Mouse (Mus musculus): Measurements from ENCODE around the gene Tgfbr3. TPM values are rescaled to one million over a fixed set of nuclear protein-coding genes. Genes with fewer than 3 reads are reported as not detected.

The Tgfbr3 gene
- polyA plus RNA-seq (2014; fragmentation: Nextera tagmentation; extraction: Ambion mirVana) = 23.8 and 23.9 TPM in 2 replicates

DNA sequence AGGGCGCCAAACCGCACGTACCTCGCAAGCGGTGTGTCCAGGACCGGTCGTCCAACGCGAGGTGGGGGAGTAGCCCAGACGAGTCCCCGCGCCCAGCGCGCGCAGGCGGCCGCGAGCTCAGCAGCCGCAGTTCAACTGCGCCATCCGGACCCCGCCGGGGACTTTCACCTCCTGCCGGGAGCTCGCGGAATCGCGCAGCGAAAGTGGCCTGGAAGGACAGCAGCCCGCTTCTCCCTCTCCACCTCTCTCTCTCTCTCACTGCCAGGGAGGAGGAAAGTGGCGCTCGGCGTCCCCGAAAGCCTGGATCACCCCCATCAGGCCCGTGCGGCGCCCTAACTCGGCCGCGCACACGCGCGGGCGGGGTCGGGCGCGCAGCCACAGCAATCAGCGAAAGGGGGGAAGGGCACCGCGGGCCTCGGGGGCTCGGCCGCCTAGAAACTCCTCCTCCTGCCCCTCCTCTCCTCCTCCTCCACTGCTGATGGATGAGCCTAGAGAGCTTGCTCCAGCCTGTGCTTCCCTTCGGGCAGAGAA lies at the start of gene Tgfbr3:
Gene Tgfbr3, minus strand, starts transcription at position 396 of the 531 bp plus-strand sequence.
- Histone ChIP-seq H3K27me3 (ENCODE audit: insufficient read depth, low read length) (no peaks in the 10 kb centered on the region), H3K4me2 (peak within 1 kb of the TSS; percentile 76), H3K4me1 (ENCODE audit: insufficient read depth) (no peaks in the 10 kb centered on the region), H3K36me3 (ENCODE audit: insufficient read depth) (no peaks in the 10 kb centered on the region), H3K9ac (peak within 1 kb of the TSS; percentile 82), H3K27ac (ENCODE audit: low read depth) (peak within 1 kb of the TSS; percentile 93), H3K4me3 (ENCODE audit: low read depth, low read length) (peak within 1 kb of the TSS; percentile 86), H3K9me3 (ENCODE audit: low read depth, low read length) (no peaks in the 10 kb centered on the region)
- WGBS = under 1% methylated on average over 51 of the region's 54 CpGs
- peak; percentile 59 for TF ChIP-seq CTCF (IDR thresholded peaks at IDR 0.05; ENCODE audit: low read depth)
- ATAC-seq (ENCODE audit: insufficient read depth) = peak; percentile 95
- peak; percentile 95 for DNase-seq

DNA sequence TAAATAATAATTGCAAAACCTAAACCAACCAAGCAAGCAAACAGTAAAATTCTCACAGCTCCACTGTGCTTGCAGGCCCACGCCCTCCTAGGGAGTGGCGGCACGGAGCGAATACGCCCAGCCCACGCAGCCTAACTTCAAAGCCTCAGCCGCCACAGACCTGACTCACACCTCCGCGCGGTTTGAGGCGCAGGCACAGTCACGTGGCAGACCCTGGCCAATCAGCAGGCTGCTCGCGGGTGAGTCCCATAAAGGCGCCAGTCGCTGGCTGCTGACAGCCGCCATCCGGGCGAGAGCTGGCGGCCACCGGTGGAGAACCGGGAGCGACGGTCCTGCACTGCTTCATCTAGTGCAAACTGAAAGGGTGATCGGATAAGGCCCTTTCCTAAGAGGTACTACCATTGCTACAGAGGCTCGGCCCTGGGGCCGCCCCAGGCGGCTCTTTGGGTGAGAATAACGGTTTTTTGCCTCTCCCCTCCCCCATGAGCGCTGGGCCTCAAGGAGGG lies 41.5 kb upstream of the Tgfbr3 start, which contains the start of gene Brdt:
Gene Brdt, plus strand, starts transcription at position 244 of the 506 bp plus-strand sequence.
- H3K27ac ChIP-seq (ENCODE audit: low read depth) = no peak within 1 kb of the TSS
- no peaks in the 10 kb centered on the region for H3K36me3 ChIP-seq (ENCODE audit: insufficient read depth)
- no peak within 1 kb of the TSS for H3K4me2 ChIP-seq
- TF ChIP-seq CTCF (IDR thresholded peaks at IDR 0.05; ENCODE audit: low read depth) = no peak
- no peaks in the 10 kb centered on the region for H3K27me3 ChIP-seq (ENCODE audit: insufficient read depth, low read length)
- H3K9ac ChIP-seq = no peak within 1 kb of the TSS
- ATAC-seq (ENCODE audit: insufficient read depth) (no peak), DNase-seq (no peak)
- no peak within 1 kb of the TSS for H3K4me3 ChIP-seq (ENCODE audit: low read depth, low read length)
- no peaks in the 10 kb centered on the region for H3K9me3 ChIP-seq (ENCODE audit: low read depth, low read length)
- no peaks in the 10 kb centered on the region for H3K4me1 ChIP-seq (ENCODE audit: insufficient read depth)
- 89% methylated on average over 30 of the region's 30 CpGs for WGBS

DNA sequence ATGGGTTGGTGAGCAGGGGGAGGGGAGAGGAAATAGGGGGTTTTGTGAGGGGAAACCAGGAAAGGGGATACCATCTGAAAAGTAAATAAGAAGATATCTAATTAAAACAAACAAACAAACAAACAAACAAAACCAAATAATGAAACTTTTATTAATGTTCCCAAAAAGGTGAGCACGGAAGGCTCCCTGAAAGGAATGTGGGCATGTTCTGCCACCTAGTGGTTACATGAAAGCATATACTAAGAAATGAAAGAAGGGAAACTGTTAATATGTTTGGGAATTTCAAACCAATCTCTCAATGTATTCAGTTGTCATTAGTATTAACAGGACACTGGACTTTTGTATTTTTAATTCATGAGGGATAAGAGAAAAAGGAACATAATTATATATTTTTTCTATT lies 31.3 kb upstream of the Tgfbr3 start:
- H3K4me2 ChIP-seq = no peak overlapping the region

GRCm38 (mm10) chr5:107317141-107317540 lies 27.7 kb upstream of the Tgfbr3 start:
- Histone ChIP-seq H3K4me3 (ENCODE audit: low read depth, low read length) (no peak overlapping the region), H3K27ac (ENCODE audit: low read depth) (no peak overlapping the region), H3K27me3 (ENCODE audit: insufficient read depth, low read length) (no peaks in the 10 kb centered on the region), H3K9ac (no peak overlapping the region), H3K36me3 (ENCODE audit: insufficient read depth) (no peaks in the 10 kb centered on the region), H3K4me2 (no peak overlapping the region), H3K9me3 (ENCODE audit: low read depth, low read length) (no peaks in the 10 kb centered on the region), H3K4me1 (ENCODE audit: insufficient read depth) (no peaks in the 10 kb centered on the region)
- no peak for TF ChIP-seq CTCF (IDR thresholded peaks at IDR 0.05; ENCODE audit: low read depth)
- 89% methylated on average over 7 of the region's 7 CpGs for WGBS
- ATAC-seq (ENCODE audit: insufficient read depth) (no peak), DNase-seq (no peak)

More for the DNA sequence above, 31.3 kb upstream of the Tgfbr3 start:
- DNase-seq (peak; percentile 79), ATAC-seq (ENCODE audit: insufficient read depth) (no peak)
- no peaks in the 10 kb centered on the region for H3K36me3 ChIP-seq (ENCODE audit: insufficient read depth)
- peak; percentile 85 for TF ChIP-seq CTCF (IDR thresholded peaks at IDR 0.05; ENCODE audit: low read depth)
- whole genome bisulfite sequencing = 5% methylated on average over 1 of the region's 1 CpGs
- no peak overlapping the region for H3K27ac ChIP-seq (ENCODE audit: low read depth)
- no peaks in the 10 kb centered on the region for H3K27me3 ChIP-seq (ENCODE audit: insufficient read depth, low read length)
- no peak overlapping the region for H3K9ac ChIP-seq
- H3K4me1 ChIP-seq (ENCODE audit: insufficient read depth) = no peaks in the 10 kb centered on the region
- H3K9me3 ChIP-seq (ENCODE audit: low read depth, low read length) = 0 out of 2 replicates have a peak, but pooled peaks cover 2% of the 10 kb centered on the region
- no peak overlapping the region for H3K4me3 ChIP-seq (ENCODE audit: low read depth, low read length)

- DNase-seq (no peak), ATAC-seq (ENCODE audit: insufficient read depth) (no peak)
- no peak for TF ChIP-seq CTCF (IDR thresholded peaks at IDR 0.05; ENCODE audit: low read depth)
- Histone ChIP-seq H3K4me3 (ENCODE audit: low read depth, low read length) (no peak overlapping the region), H3K4me2 (no peak overlapping the region), H3K36me3 (ENCODE audit: insufficient read depth) (no peaks in the 10 kb centered on the region), H3K9me3 (ENCODE audit: low read depth, low read length) (no peaks in the 10 kb centered on the region), H3K9ac (no peak overlapping the region), H3K4me1 (ENCODE audit: insufficient read depth) (peaks cover 2% of the 10 kb centered on the region; the same call in 1 of the 2 replicates), H3K27me3 (ENCODE audit: insufficient read depth, low read length) (no peaks in the 10 kb centered on the region), H3K27ac (ENCODE audit: low read depth) (no peak overlapping the region)
- WGBS = 68% methylated on average over 4 of the region's 4 CpGs
Measured at GRCm38 (mm10) chr5:107307432-107307831, 18.0 kb upstream of the Tgfbr3 start.

- WGBS = 49% methylated on average over 13 of the region's 13 CpGs
- TF ChIP-seq CTCF (IDR thresholded peaks at IDR 0.05; ENCODE audit: low read depth) = no peak
- ATAC-seq (ENCODE audit: insufficient read depth) = no peak
Measured at GRCm38 (mm10) chr5:107304117-107304825, 14.8 kb upstream of the Tgfbr3 start.

DNA sequence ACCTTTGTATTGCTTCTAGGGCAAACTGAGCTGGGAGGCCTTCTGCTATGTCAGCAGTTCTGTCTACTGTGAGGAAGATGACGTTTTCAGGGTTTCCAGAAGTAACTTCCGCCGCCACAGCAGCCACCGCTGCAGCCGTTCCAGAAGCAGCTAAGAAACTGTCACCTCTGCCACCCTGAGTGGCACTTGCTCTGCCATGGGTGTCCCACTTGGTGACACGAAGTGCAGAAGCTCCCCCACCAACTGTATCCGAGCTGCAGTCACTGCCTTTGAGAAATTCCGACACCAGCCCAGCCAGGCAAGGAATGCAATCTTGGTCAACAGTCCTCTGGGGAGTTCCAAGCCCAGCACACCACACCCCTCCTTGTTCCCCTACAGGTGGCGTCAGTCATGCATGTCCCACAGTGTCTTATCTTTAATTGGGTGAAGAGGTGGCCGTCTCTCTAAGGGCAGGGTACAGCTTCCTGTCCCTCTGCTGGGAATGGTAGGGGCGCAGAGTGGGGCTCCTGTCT lies 14.0 kb upstream of the Tgfbr3 start:
- no peak overlapping the region for H3K4me3 ChIP-seq (ENCODE audit: low read depth, low read length)
- peak; percentile 38 for DNase-seq
- WGBS = 31% methylated on average over 11 of the region's 11 CpGs
- H3K4me1 ChIP-seq (ENCODE audit: insufficient read depth) = peaks cover 2% of the 10 kb centered on the region; the same call in 1 of the 2 replicates
- no peaks in the 10 kb centered on the region for H3K9me3 ChIP-seq (ENCODE audit: low read depth, low read length)
- no peak overlapping the region for H3K27ac ChIP-seq (ENCODE audit: low read depth)
- no peak overlapping the region for H3K9ac ChIP-seq
- peak; percentile 30; the same call in 1 of the 2 replicates for TF ChIP-seq CTCF (IDR thresholded peaks at IDR 0.05; ENCODE audit: low read depth)
- no peaks in the 10 kb centered on the region for H3K36me3 ChIP-seq (ENCODE audit: insufficient read depth)
- ATAC-seq (ENCODE audit: insufficient read depth) = peak; percentile 52; the same call in 1 of the 2 replicates
- no peaks in the 10 kb centered on the region for H3K27me3 ChIP-seq (ENCODE audit: insufficient read depth, low read length)
- H3K4me2 ChIP-seq = peak overlapping the region; percentile 21; the same call in 1 of the 2 replicates

More at GRCm38 (mm10) chr5:107304117-107304825, 14.8 kb upstream of the Tgfbr3 start:
- no peak overlapping the region for H3K9ac ChIP-seq
- no peak for DNase-seq
- H3K27me3 ChIP-seq (ENCODE audit: insufficient read depth, low read length) = no peaks in the 10 kb centered on the region
- H3K4me3 ChIP-seq (ENCODE audit: low read depth, low read length) = no peak overlapping the region
- peaks cover 2% of the 10 kb centered on the region; the same call in 1 of the 2 replicates for H3K4me1 ChIP-seq (ENCODE audit: insufficient read depth)
- no peaks in the 10 kb centered on the region for H3K9me3 ChIP-seq (ENCODE audit: low read depth, low read length)
- no peaks in the 10 kb centered on the region for H3K36me3 ChIP-seq (ENCODE audit: insufficient read depth)
- no peak overlapping the region for H3K27ac ChIP-seq (ENCODE audit: low read depth)
- H3K4me2 ChIP-seq = no peak overlapping the region

All from lung, embryonic 14.5 days (tissue).